26 mouse cellular contexts compared by ENCODE assay signal in the genomic region with DNA sequence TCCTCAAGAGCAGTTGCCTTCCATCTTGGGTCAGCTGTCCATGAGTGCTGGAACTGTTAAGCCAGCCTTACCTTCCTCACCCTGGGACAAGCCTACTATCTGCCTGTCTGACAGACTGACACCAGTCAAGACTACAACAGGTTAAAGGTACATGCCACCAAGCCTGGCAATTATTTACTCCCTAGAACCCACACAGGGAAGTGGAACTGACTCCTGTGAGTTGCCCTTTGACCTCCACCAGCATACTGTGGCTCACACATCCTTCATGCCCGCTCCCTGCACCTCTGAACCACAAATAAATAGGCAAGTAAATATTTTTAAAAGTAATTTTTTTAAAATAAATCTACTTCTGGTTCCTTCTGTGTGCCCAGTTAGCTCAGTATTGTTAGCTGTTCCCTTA.
DNase-seq lines count a peak whose midpoint lies in the region; ATAC-seq and TF ChIP-seq lines count a peak whose summit lies in the region.
"Had no signal": no experiment of that assay in that cellular context is flagged by ENCODE, and none has a peak within 500 bp of the region (broad histone marks: within the 10 kb centered on the region; RNA-seq: fewer than 3 reads in every experiment).

No protein-coding gene starts in this region.

- no peaks in the 10 kb centered on the region for H3K4me1 ChIP-seq in kidney, embryonic 14.5 days (ENCODE audit: control insufficient read depth, insufficient read depth, low read length)
- peaks cover 5% of the 10 kb centered on the region; the same call in 1 of the 2 replicates for H3K4me1 ChIP-seq in stomach, embryonic 16.5 days (ENCODE audit: control insufficient read depth, insufficient read depth, low read length)
- H3K4me1 ChIP-seq in stomach, postnatal 0 days (replicated peaks; ENCODE audit: control insufficient read depth, insufficient read depth), result no peaks in the 10 kb centered on the region
- H3K4me1 ChIP-seq: forebrain, embryonic 15.5 days; hindbrain, embryonic 10.5 days; hindbrain, embryonic 15.5 days; lung, embryonic 15.5 days; midbrain, embryonic 10.5 days; midbrain, embryonic 15.5 days; stomach, embryonic 15.5 days had no signal

- H3K27me3 ChIP-seq in kidney, embryonic 14.5 days (ENCODE audit: control insufficient read depth, insufficient read depth, low read length), result no peaks in the 10 kb centered on the region
- H3K27me3 ChIP-seq in stomach, embryonic 16.5 days (ENCODE audit: control insufficient read depth, insufficient read depth, low read length), result no peaks in the 10 kb centered on the region
- H3K27me3 ChIP-seq in stomach, postnatal 0 days (ENCODE audit: control insufficient read depth, insufficient read depth, low read length), result no peaks in the 10 kb centered on the region
- H3K27me3 ChIP-seq: forebrain, embryonic 15.5 days; hindbrain, embryonic 15.5 days; liver, embryonic 13.5 days; lung, embryonic 15.5 days; midbrain, embryonic 15.5 days; stomach, embryonic 15.5 days had no signal

- no peak overlapping the region for H3K27ac ChIP-seq in kidney, embryonic 14.5 days (ENCODE audit: low read depth, low read length)
- no peak overlapping the region for H3K27ac ChIP-seq in stomach, embryonic 16.5 days (ENCODE audit: low read length)
- no peak overlapping the region for H3K27ac ChIP-seq in stomach, postnatal 0 days (replicated peaks)
- H3K27ac ChIP-seq: forebrain, embryonic 15.5 days; gastrocnemius, adult 2 months; hindbrain, embryonic 10.5 days; hindbrain, embryonic 15.5 days; liver, embryonic 13.5 days; lung, embryonic 15.5 days; midbrain, embryonic 10.5 days; midbrain, embryonic 15.5 days; stomach, embryonic 15.5 days had no signal

- no peak overlapping the region for H3K4me2 ChIP-seq in kidney, embryonic 14.5 days (replicated peaks; ENCODE audit: low read depth, low read length)
- H3K4me2 ChIP-seq in stomach, embryonic 16.5 days (ENCODE audit: low read depth, low read length), result no peak overlapping the region
- no peak overlapping the region for H3K4me2 ChIP-seq in stomach, postnatal 0 days (replicated peaks; ENCODE audit: low read depth)
- H3K4me2 ChIP-seq: forebrain, embryonic 15.5 days; hindbrain, embryonic 15.5 days; liver, embryonic 13.5 days; lung, embryonic 15.5 days; midbrain, embryonic 15.5 days; stomach, embryonic 15.5 days had no signal

- H3K36me3 ChIP-seq in kidney, embryonic 14.5 days (ENCODE audit: control insufficient read depth, insufficient read depth, low read length), result no peaks in the 10 kb centered on the region
- H3K36me3 ChIP-seq in stomach, embryonic 16.5 days (ENCODE audit: control insufficient read depth, insufficient read depth, low read length), result no peaks in the 10 kb centered on the region
- H3K36me3 ChIP-seq in stomach, postnatal 0 days (ENCODE audit: control insufficient read depth, insufficient read depth, low read length), result no peaks in the 10 kb centered on the region
- H3K36me3 ChIP-seq: forebrain, embryonic 15.5 days; hindbrain, embryonic 10.5 days; hindbrain, embryonic 15.5 days; liver, embryonic 13.5 days; lung, embryonic 15.5 days; midbrain, embryonic 10.5 days; midbrain, embryonic 15.5 days; stomach, embryonic 15.5 days had no signal

- TF ChIP-seq EP300 in stomach, postnatal 0 days (optimal IDR thresholded peaks at IDR 0.05), result no peak

- H3K9me3 ChIP-seq in kidney, embryonic 14.5 days (ENCODE audit: control insufficient read depth, low read length), result no peaks in the 10 kb centered on the region
- no peaks in the 10 kb centered on the region for H3K9me3 ChIP-seq in stomach, embryonic 16.5 days (replicated peaks; ENCODE audit: control insufficient read depth, low read length)
- H3K9me3 ChIP-seq in stomach, postnatal 0 days (ENCODE audit: control insufficient read depth, low read length), result no peaks in the 10 kb centered on the region
- H3K9me3 ChIP-seq: forebrain, embryonic 15.5 days; hindbrain, embryonic 10.5 days; hindbrain, embryonic 15.5 days; liver, embryonic 13.5 days; lung, embryonic 15.5 days; midbrain, embryonic 10.5 days; midbrain, embryonic 15.5 days; stomach, embryonic 15.5 days had no signal

- TF ChIP-seq CTCF in stomach, postnatal 0 days (IDR thresholded peaks at IDR 0.05; ENCODE audit: low read depth), result no peak

- WGBS in kidney, embryonic 14.5 days, result 78% methylated on average over 1 of the region's 1 CpGs
- whole genome bisulfite sequencing in stomach, embryonic 16.5 days, result 71% methylated on average over 1 of the region's 1 CpGs
- WGBS in stomach, postnatal 0 days, result 75% methylated on average over 1 of the region's 1 CpGs

- no peak for ATAC-seq in kidney, embryonic 14.5 days (ENCODE audit: low FRiP score, low TSS enrichment)
- ATAC-seq in stomach, embryonic 16.5 days (ENCODE audit: insufficient read depth, low FRiP score), result peak; percentile 37; the same call in 1 of the 2 replicates
- ATAC-seq in stomach, postnatal 0 days (ENCODE audit: low FRiP score, low TSS enrichment), result no peak
- ATAC-seq in erythroblast, adult 5-6 weeks (replicated peaks; ENCODE audit: low FRiP score, poor library complexity, severe bottlenecking), result no peak
- ATAC-seq: forebrain, embryonic 15.5 days; inflammation-experienced regulatory T-cells, adult 6 months; midbrain, embryonic 15.5 days had no signal

- no peak overlapping the region for H3K9ac ChIP-seq in kidney, embryonic 14.5 days (ENCODE audit: low read depth, low read length)
- no peak overlapping the region for H3K9ac ChIP-seq in stomach, embryonic 16.5 days (ENCODE audit: low read length)
- H3K9ac ChIP-seq in stomach, postnatal 0 days (ENCODE audit: low read length), result no peak overlapping the region
- H3K9ac ChIP-seq: forebrain, embryonic 15.5 days; hindbrain, embryonic 15.5 days; liver, embryonic 13.5 days; lung, embryonic 15.5 days; midbrain, embryonic 15.5 days; stomach, embryonic 15.5 days had no signal

- peak; percentile 21 for DNase-seq in kidney, adult 18-20 months
- no peak for DNase-seq in stomach, postnatal 0 days (ENCODE audit: low spot score)
- peak; percentile 43 for DNase-seq in kidney, postnatal 10 days
- DNase-seq in yolk sac, embryonic 10.5 days (ENCODE audit: low spot score), result peak; percentile 44
- no peak for DNase-seq in cerebellum, adult 11-12 months
- DNase-seq: cerebellum, adult 8-10 months; cerebellum, postnatal 25 days; gastrocnemius, adult 2 months; gastrocnemius, postnatal 36 days; heart, adult 18-20 months; heart, postnatal 14 days; liver, embryonic 13.5 days; right cerebral cortex, postnatal 25 days; thymus, adult 18-20 months; thymus, postnatal 25 days had no signal

- no peak overlapping the region for H3K4me3 ChIP-seq in kidney, embryonic 14.5 days (ENCODE audit: low read length)
- no peak overlapping the region for H3K4me3 ChIP-seq in stomach, embryonic 16.5 days (replicated peaks; ENCODE audit: low read length)
- H3K4me3 ChIP-seq in stomach, postnatal 0 days (ENCODE audit: low read depth, low read length), result no peak overlapping the region
- H3K4me3 ChIP-seq: forebrain, embryonic 15.5 days; gastrocnemius, adult 2 months; hindbrain, embryonic 10.5 days; hindbrain, embryonic 15.5 days; liver, embryonic 13.5 days; lung, embryonic 15.5 days; midbrain, embryonic 10.5 days; midbrain, embryonic 15.5 days; stomach, embryonic 15.5 days had no signal

Comparison
In these comparisons a context has a peak if more than half of its experiments do, and no peak if none do; other contexts are left out.
1. DNase-seq: peak in kidney, adult 18-20 months (single experiment), kidney, postnatal 10 days (single experiment) and yolk sac, embryonic 10.5 days (single experiment); none in stomach, postnatal 0 days (single experiment) and cerebellum, adult 11-12 months (single experiment).